Comparison of ENCODE assay signal across 28 mouse cellular contexts in genomic region chr17:8278356-8278755, GRCm38 (mm10). TPM values are rescaled to one million over a fixed set of nuclear protein-coding genes. Genes with fewer than 3 reads are reported as not detected.
DNase-seq lines count a peak whose midpoint lies in the region; ATAC-seq and TF ChIP-seq lines count a peak whose summit lies in the region.
"Had no signal": no experiment of that assay in that cellular context is flagged by ENCODE, and none has a peak within 500 bp of the region (broad histone marks: within the 10 kb centered on the region; RNA-seq: fewer than 3 reads in every experiment).

No protein-coding gene starts in this region.

- no peak overlapping the region for H3K9ac ChIP-seq in intestine, embryonic 14.5 days (ENCODE audit: low read length)
- no peak overlapping the region for H3K9ac ChIP-seq in intestine, embryonic 16.5 days (ENCODE audit: low read depth, low read length)
- H3K9ac ChIP-seq in liver, adult 2 months (ENCODE audit: low read depth, low read length), result no peak overlapping the region
- no peak overlapping the region for H3K9ac ChIP-seq in liver, embryonic 12.5 days
- H3K9ac ChIP-seq in liver, postnatal 0 days (replicated peaks), result no peak overlapping the region
- no peak overlapping the region for H3K9ac ChIP-seq in liver, embryonic 11.5 days (ENCODE audit: low read depth, low read length)
- H3K9ac ChIP-seq: embryonic facial prominence, embryonic 12.5 days; forebrain, embryonic 13.5 days had no signal

- peak; percentile 44 for DNase-seq in intestine, embryonic 14.5 days (ENCODE audit: low spot score)
- DNase-seq in kidney, adult 2 months, result peak; percentile 57
- DNase-seq in kidney, postnatal 10 days, result no peak
- DNase-seq in liver, adult 2 months (ENCODE audit: extremely low read depth, low read depth, low spot score), result peak; percentile 87
- DNase-seq in liver, postnatal 0 days, result no peak
- DNase-seq in liver, embryonic 11.5 days (ENCODE audit: low spot score), result no peak
- DNase-seq: adrenal gland, adult 8-10 months; adrenal gland, postnatal 14 days; adrenal gland, postnatal 36 days; B cell, adult 2 months; cerebellum, adult 11-12 months; cerebellum, adult 2 months; cerebellum, adult 9-10 months; cerebellum, postnatal 10 days; cerebellum, postnatal 25 days had no signal

- no peak overlapping the region for H3K27ac ChIP-seq in intestine, embryonic 14.5 days (ENCODE audit: low read depth)
- no peak overlapping the region for H3K27ac ChIP-seq in intestine, embryonic 16.5 days (ENCODE audit: low read length)
- peak overlapping the region; percentile 68 for H3K27ac ChIP-seq in kidney, adult 2 months (ENCODE audit: insufficient read depth, low read depth, low read length)
- H3K27ac ChIP-seq in liver, adult 2 months (replicated peaks; ENCODE audit: insufficient read depth, low read depth, low read length), result 0 out of 2 replicates have a peak overlapping the region, but pooled peaks have one; percentile 21
- no peak overlapping the region for H3K27ac ChIP-seq in liver, embryonic 12.5 days
- peak overlapping the region; percentile 60 for H3K27ac ChIP-seq in liver, postnatal 0 days (ENCODE audit: low read depth)
- no peak overlapping the region for H3K27ac ChIP-seq in liver, embryonic 11.5 days (ENCODE audit: low read depth, low read length)
- H3K27ac ChIP-seq: embryonic facial prominence, embryonic 10.5 days; embryonic facial prominence, embryonic 12.5 days; forebrain, embryonic 13.5 days had no signal

- 65% methylated on average over 3 of the region's 3 CpGs for WGBS in intestine, embryonic 14.5 days
- WGBS in intestine, embryonic 16.5 days, result 70% methylated on average over 3 of the region's 3 CpGs
- 58% methylated on average over 3 of the region's 3 CpGs for WGBS in kidney, adult 2 months
- WGBS in liver, adult 2 months, result 40% methylated on average over 3 of the region's 3 CpGs
- 63% methylated on average over 3 of the region's 3 CpGs for WGBS in liver, embryonic 12.5 days (ENCODE audit: insufficient replicate concordance)
- 64% methylated on average over 3 of the region's 3 CpGs for WGBS in liver, postnatal 0 days (ENCODE audit: insufficient replicate concordance)
- 66% methylated on average over 3 of the region's 3 CpGs for WGBS in liver, embryonic 11.5 days

- no peak for TF ChIP-seq CTCF in kidney, adult 2 months (conservative IDR thresholded peaks at IDR 0.05; ENCODE audit: insufficient read depth, insufficient read length, low read depth, low read length)
- TF ChIP-seq CTCF in liver, adult 2 months (IDR thresholded peaks at IDR 0.05; ENCODE audit: low read depth, low read length), result no peak
- TF ChIP-seq CTCF in liver, postnatal 0 days (IDR thresholded peaks at IDR 0.05; ENCODE audit: low read depth), result no peak

- H3K9me3 ChIP-seq in intestine, embryonic 14.5 days (ENCODE audit: control insufficient read depth, low read length), result no peaks in the 10 kb centered on the region
- H3K9me3 ChIP-seq in intestine, embryonic 16.5 days (ENCODE audit: control insufficient read depth, low read length), result no peaks in the 10 kb centered on the region
- H3K9me3 ChIP-seq in liver, embryonic 12.5 days (replicated peaks), result no peaks in the 10 kb centered on the region
- H3K9me3 ChIP-seq in liver, postnatal 0 days (ENCODE audit: low read length), result no peaks in the 10 kb centered on the region
- H3K9me3 ChIP-seq in liver, embryonic 11.5 days (ENCODE audit: control insufficient read depth, low read length), result no peaks in the 10 kb centered on the region
- H3K9me3 ChIP-seq: embryonic facial prominence, embryonic 10.5 days; embryonic facial prominence, embryonic 12.5 days; forebrain, embryonic 13.5 days; G1E had no signal

- no peaks in the 10 kb centered on the region; the same call in 1 of the 2 replicates for H3K27me3 ChIP-seq in intestine, embryonic 14.5 days (replicated peaks; ENCODE audit: control insufficient read depth, insufficient read depth, low read length)
- H3K27me3 ChIP-seq in intestine, embryonic 16.5 days (replicated peaks; ENCODE audit: control insufficient read depth, insufficient read depth, low read length), result no peaks in the 10 kb centered on the region
- no peaks in the 10 kb centered on the region for H3K27me3 ChIP-seq in kidney, adult 2 months (replicated peaks; ENCODE audit: control insufficient read depth, insufficient read depth, low read length)
- no peaks in the 10 kb centered on the region for H3K27me3 ChIP-seq in liver, adult 2 months (ENCODE audit: control insufficient read depth, insufficient read depth, low read length)
- H3K27me3 ChIP-seq in liver, embryonic 12.5 days (replicated peaks), result 0 out of 2 replicates have a peak, but pooled peaks cover 10% of the 10 kb centered on the region
- no peaks in the 10 kb centered on the region for H3K27me3 ChIP-seq in liver, postnatal 0 days (ENCODE audit: insufficient read depth, low read length)
- H3K27me3 ChIP-seq in liver, embryonic 11.5 days (replicated peaks; ENCODE audit: control insufficient read depth, insufficient read depth, low read length), result 0 out of 2 replicates have a peak, but pooled peaks cover 3% of the 10 kb centered on the region
- H3K27me3 ChIP-seq: CH12.LX; embryonic facial prominence, embryonic 12.5 days; Patski had no signal

- H3K4me2 ChIP-seq in intestine, embryonic 14.5 days (ENCODE audit: low read length), result no peak overlapping the region
- no peak overlapping the region for H3K4me2 ChIP-seq in intestine, embryonic 16.5 days (ENCODE audit: low read depth, low read length)
- no peak overlapping the region for H3K4me2 ChIP-seq in liver, embryonic 12.5 days
- H3K4me2 ChIP-seq in liver, postnatal 0 days (ENCODE audit: low read depth, low read length), result no peak overlapping the region
- H3K4me2 ChIP-seq in liver, embryonic 11.5 days, result no peak overlapping the region
- H3K4me2 ChIP-seq: embryonic facial prominence, embryonic 12.5 days; forebrain, embryonic 13.5 days had no signal

- TF ChIP-seq POLR2A in kidney, adult 2 months (IDR thresholded peaks at IDR 0.05; ENCODE audit: low read depth, low read length), result no peak
- no peak for TF ChIP-seq POLR2A in liver, adult 2 months (IDR thresholded peaks at IDR 0.05; ENCODE audit: extremely low read depth, insufficient read depth, low read length)

- no peak for TF ChIP-seq EP300 in liver, postnatal 0 days (IDR thresholded peaks at IDR 0.05; ENCODE audit: low read depth)

- H3K4me1 ChIP-seq in intestine, embryonic 14.5 days (replicated peaks; ENCODE audit: control insufficient read depth, insufficient read depth, low read length), result no peaks in the 10 kb centered on the region
- 0 out of 2 replicates have a peak, but pooled peaks cover 4% of the 10 kb centered on the region for H3K4me1 ChIP-seq in intestine, embryonic 16.5 days (ENCODE audit: control insufficient read depth, insufficient read depth, low read length)
- peaks cover 16% of the 10 kb centered on the region; the same call in 1 of the 2 replicates for H3K4me1 ChIP-seq in kidney, adult 2 months (ENCODE audit: control insufficient read depth, insufficient read depth, low read length)
- peaks cover 24% of the 10 kb centered on the region for H3K4me1 ChIP-seq in liver, adult 2 months (ENCODE audit: control insufficient read depth, insufficient read depth, low read length)
- H3K4me1 ChIP-seq in liver, embryonic 12.5 days, result peaks cover 15% of the 10 kb centered on the region
- H3K4me1 ChIP-seq in liver, postnatal 0 days (ENCODE audit: insufficient read depth), result peaks cover 23% of the 10 kb centered on the region
- H3K4me1 ChIP-seq in liver, embryonic 11.5 days (replicated peaks; ENCODE audit: control insufficient read depth, insufficient read depth, low read length), result peaks cover 2% of the 10 kb centered on the region
- H3K4me1 ChIP-seq: embryonic facial prominence, embryonic 12.5 days had no signal

- H3K4me3 ChIP-seq in intestine, embryonic 14.5 days (ENCODE audit: low read depth, low read length), result no peak overlapping the region
- H3K4me3 ChIP-seq in intestine, embryonic 16.5 days (ENCODE audit: low read length), result no peak overlapping the region
- no peak overlapping the region for H3K4me3 ChIP-seq in kidney, adult 2 months (ENCODE audit: insufficient read depth, low read depth, low read length)
- H3K4me3 ChIP-seq in liver, adult 2 months (ENCODE audit: insufficient read depth, low read depth, low read length), result no peak overlapping the region
- no peak overlapping the region for H3K4me3 ChIP-seq in liver, embryonic 12.5 days
- no peak overlapping the region for H3K4me3 ChIP-seq in liver, postnatal 0 days (ENCODE audit: low read depth, low read length)
- no peak overlapping the region for H3K4me3 ChIP-seq in liver, embryonic 11.5 days (ENCODE audit: low read depth, low read length)
- H3K4me3 ChIP-seq: embryonic facial prominence, embryonic 10.5 days; embryonic facial prominence, embryonic 12.5 days; forebrain, embryonic 13.5 days had no signal

- ATAC-seq in intestine, embryonic 14.5 days (replicated peaks; ENCODE audit: low FRiP score, low TSS enrichment, low read depth), result no peak
- ATAC-seq in intestine, embryonic 16.5 days, result no peak
- no peak for ATAC-seq in liver, embryonic 12.5 days
- ATAC-seq in liver, postnatal 0 days, result peak; percentile 26; the same call in 1 of the 2 replicates
- no peak for ATAC-seq in liver, embryonic 11.5 days (replicated peaks; ENCODE audit: low FRiP score)
- ATAC-seq: activated CD4-positive, CD25-positive, alpha-beta regulatory T cell, adult 4 months; CD4-positive, CD25-positive, alpha-beta regulatory T cell, adult 4 months; forebrain, embryonic 13.5 days; Patski had no signal

- H3K36me3 ChIP-seq in intestine, embryonic 14.5 days (ENCODE audit: control insufficient read depth, insufficient read depth, low read length), result no peaks in the 10 kb centered on the region
- H3K36me3 ChIP-seq in intestine, embryonic 16.5 days (ENCODE audit: control insufficient read depth, insufficient read depth, low read length), result no peaks in the 10 kb centered on the region
- no peaks in the 10 kb centered on the region for H3K36me3 ChIP-seq in kidney, adult 2 months (ENCODE audit: control insufficient read depth, insufficient read depth, low read length)
- no peaks in the 10 kb centered on the region for H3K36me3 ChIP-seq in liver, adult 2 months (ENCODE audit: control insufficient read depth, insufficient read depth, low read length)
- H3K36me3 ChIP-seq in liver, embryonic 12.5 days, result no peaks in the 10 kb centered on the region
- H3K36me3 ChIP-seq in liver, postnatal 0 days (replicated peaks; ENCODE audit: insufficient read depth, low read length), result no peaks in the 10 kb centered on the region
- no peaks in the 10 kb centered on the region for H3K36me3 ChIP-seq in liver, embryonic 11.5 days (ENCODE audit: control insufficient read depth, insufficient read depth, low read length)
- H3K36me3 ChIP-seq: embryonic facial prominence, embryonic 10.5 days; embryonic facial prominence, embryonic 12.5 days; G1E had no signal

- no peaks in the 10 kb centered on the region for H3K79me2 ChIP-seq in liver, adult 2 months (ENCODE audit: control insufficient read depth, insufficient read depth, low read length)

RNA-seq across cellular contexts. Expression of gene Mpc1, which starts 4.3 kb away (rescaled TPM):
- polyA plus RNA-seq in intestine, embryonic 14.5 days (2014; fragmentation: Nextera tagmentation; extraction: Ambion mirVana), result 168 and 170 TPM in 2 replicates
- polyA plus RNA-seq in intestine, embryonic 16.5 days (2015; fragmentation: Nextera tagmentation; extraction: Ambion mirVana), result 223 and 235 TPM in 2 replicates
- polyA plus RNA-seq in kidney, adult 2 months (2012; rRNA removed), result 519 and 608 TPM in 2 replicates
- total RNA-seq in liver, adult 2 months (2014; rRNA removed), result 690 and 762 TPM in 2 replicates
- 305 and 352 TPM in 2 replicates for polyA plus RNA-seq in liver, adult 2 months (2012; rRNA removed)
- 102 and 104 TPM in 2 replicates for polyA plus RNA-seq in liver, embryonic 12.5 days (2016; fragmentation: Nextera tagmentation; extraction: Ambion mirVana)
- polyA plus RNA-seq in liver, postnatal 0 days (2015; fragmentation: Nextera tagmentation; extraction: Ambion mirVana), result 1,393 and 1,436 TPM in 2 replicates
- 123 and 129 TPM in 2 replicates for polyA plus RNA-seq in liver, embryonic 11.5 days (2014; fragmentation: Nextera tagmentation; extraction: Ambion mirVana)

RNA-seq across cellular contexts. Expression of gene Sft2d1, which starts 32.5 kb away (rescaled TPM):
- polyA plus RNA-seq in intestine, embryonic 14.5 days (2014; fragmentation: Nextera tagmentation; extraction: Ambion mirVana), result 63.8 and 82.2 TPM in 2 replicates
- polyA plus RNA-seq in intestine, embryonic 16.5 days (2015; fragmentation: Nextera tagmentation; extraction: Ambion mirVana), result 91.7 and 92.5 TPM in 2 replicates
- 70.2 and 76.1 TPM in 2 replicates for polyA plus RNA-seq in kidney, adult 2 months (2012; rRNA removed)
- 58.4 and 59.7 TPM in 2 replicates for total RNA-seq in liver, adult 2 months (2014; rRNA removed)
- polyA plus RNA-seq in liver, adult 2 months (2012; rRNA removed), result 53.7 and 67.4 TPM in 2 replicates
- 64.0 and 64.8 TPM in 2 replicates for polyA plus RNA-seq in liver, embryonic 12.5 days (2016; fragmentation: Nextera tagmentation; extraction: Ambion mirVana)
- 67.6 and 67.7 TPM in 2 replicates for polyA plus RNA-seq in liver, postnatal 0 days (2015; fragmentation: Nextera tagmentation; extraction: Ambion mirVana)
- polyA plus RNA-seq in liver, embryonic 11.5 days (2014; fragmentation: Nextera tagmentation; extraction: Ambion mirVana), result 73.2 and 83.3 TPM in 2 replicates

RNA-seq across cellular contexts. Expression of gene Ccr6, which starts 42.5 kb away (rescaled TPM):
- polyA plus RNA-seq in intestine, embryonic 14.5 days (2014; fragmentation: Nextera tagmentation; extraction: Ambion mirVana), result 0.67 and 0.68 TPM in 2 replicates
- polyA plus RNA-seq in intestine, embryonic 16.5 days (2015; fragmentation: Nextera tagmentation; extraction: Ambion mirVana), result 0.75 and 0.78 TPM in 2 replicates
- 0.08 and 2.2 TPM in 2 replicates for polyA plus RNA-seq in kidney, adult 2 months (2012; rRNA removed)
- 0.60 TPM in 1 of 2 replicates, not detected in the other for total RNA-seq in liver, adult 2 months (2014; rRNA removed)
- 0.17 and 0.20 TPM in 2 replicates for polyA plus RNA-seq in liver, adult 2 months (2012; rRNA removed)
- polyA plus RNA-seq in liver, embryonic 12.5 days (2016; fragmentation: Nextera tagmentation; extraction: Ambion mirVana), result 0.22 TPM in 1 of 2 replicates, not detected in the other
- 0.45 and 1.1 TPM in 2 replicates for polyA plus RNA-seq in liver, postnatal 0 days (2015; fragmentation: Nextera tagmentation; extraction: Ambion mirVana)
- polyA plus RNA-seq in liver, embryonic 11.5 days (2014; fragmentation: Nextera tagmentation; extraction: Ambion mirVana), result not detected in 2 replicates
- total RNA-seq: adrenal gland, adult 18-20 months; adrenal gland, postnatal 14 days; adrenal gland, postnatal 36 days; G1E had no signal
- polyA plus RNA-seq: cerebellum, adult 2 months; embryonic facial prominence, embryonic 10.5 days; embryonic facial prominence, embryonic 12.5 days; embryonic facial prominence, embryonic 14.5 days; forebrain, embryonic 11.5 days; forebrain, embryonic 13.5 days; G1E; Patski had no signal

RNA-seq across cellular contexts. Expression of gene Prr18, which starts 58.9 kb away (rescaled TPM):
- polyA plus RNA-seq in intestine, embryonic 14.5 days (2014; fragmentation: Nextera tagmentation; extraction: Ambion mirVana), result 0.32 and 0.65 TPM in 2 replicates
- polyA plus RNA-seq in intestine, embryonic 16.5 days (2015; fragmentation: Nextera tagmentation; extraction: Ambion mirVana), result 0.17 and 0.20 TPM in 2 replicates
- 0.05 and 0.14 TPM in 2 replicates for polyA plus RNA-seq in kidney, adult 2 months (2012; rRNA removed)
- 0.09 and 0.27 TPM in 2 replicates for total RNA-seq in liver, adult 2 months (2014; rRNA removed)
- polyA plus RNA-seq in liver, adult 2 months (2012; rRNA removed), result 0.04 and 0.17 TPM in 2 replicates
- 0.04 and 0.12 TPM in 2 replicates for polyA plus RNA-seq in liver, embryonic 12.5 days (2016; fragmentation: Nextera tagmentation; extraction: Ambion mirVana)
- polyA plus RNA-seq in liver, postnatal 0 days (2015; fragmentation: Nextera tagmentation; extraction: Ambion mirVana), result 0.05 TPM in 1 of 2 replicates, not detected in the other
- 0.05 and 0.13 TPM in 2 replicates for polyA plus RNA-seq in liver, embryonic 11.5 days (2014; fragmentation: Nextera tagmentation; extraction: Ambion mirVana)
- polyA plus RNA-seq: CD4-positive, CD25-positive, alpha-beta regulatory T cell, adult 4 months had no signal

Comparison
In these comparisons a context has a peak if more than half of its experiments do, and no peak if none do; other contexts are left out.
1. DNase-seq: peak in intestine, embryonic 14.5 days (single experiment), kidney, adult 2 months (single experiment) and liver, adult 2 months (single experiment); none in kidney, postnatal 10 days (single experiment), liver, postnatal 0 days (single experiment) and liver, embryonic 11.5 days (single experiment).
2. H3K27ac ChIP-seq: peak in kidney, adult 2 months (single experiment), liver, adult 2 months (single experiment) and liver, postnatal 0 days (single experiment); none in intestine, embryonic 14.5 days (single experiment), intestine, embryonic 16.5 days (single experiment), liver, embryonic 12.5 days (single experiment) and liver, embryonic 11.5 days (single experiment).